Mouse (Mus musculus): ENCODE data around the gene Cdk14. TPM values are rescaled to one million over a fixed set of nuclear protein-coding genes. Genes with fewer than 3 reads are reported as not detected.

Gene Cdk14
- polyA plus RNA-seq, 2 experiments: 14.5 to 27.6 TPM

GRCm38 (mm10) chr5:4834819-4835480 lies 585.2 kb downstream of the Cdk14 start:
- Histone ChIP-seq H3K4me3 (replicated peaks; ENCODE audit: low read length) (no peak overlapping the region), H3K9ac (ENCODE audit: low read depth, low read length, severe bottlenecking) (0 out of 2 replicates have a peak overlapping the region, but pooled peaks have one; percentile 14), H3K9me3 (ENCODE audit: control insufficient read depth, low read length) (no peaks in the 10 kb centered on the region), H3K4me1 (ENCODE audit: control insufficient read depth, insufficient read depth, low read length) (peaks cover 6% of the 10 kb centered on the region), H3K27me3 (ENCODE audit: control insufficient read depth, insufficient read depth, low read length) (no peaks in the 10 kb centered on the region), H3K36me3 (ENCODE audit: control insufficient read depth, insufficient read depth, low read length) (no peaks in the 10 kb centered on the region), H3K27ac (replicated peaks; ENCODE audit: low read depth, low read length) (0 out of 2 replicates have a peak overlapping the region, but pooled peaks have one; percentile 3), H3K4me2 (replicated peaks; ENCODE audit: low read depth, low read length, severe bottlenecking) (no peak overlapping the region)
- WGBS: 13% methylated on average over 13 of the region's 13 CpGs
- peak; percentile 60 for ATAC-seq (ENCODE audit: low FRiP score, low read depth)
- no peak for TF ChIP-seq POLR2A (IDR thresholded peaks at IDR 0.05; ENCODE audit: borderline replicate concordance, extremely low read depth, insufficient read depth, insufficient read length)
- peak; percentile 21 for DNase-seq (ENCODE audit: low spot score)

- DNase-seq (ENCODE audit: low spot score): no peak
- Histone ChIP-seq H3K9me3 (ENCODE audit: control insufficient read depth, low read length) (no peaks in the 10 kb centered on the region), H3K27ac (replicated peaks; ENCODE audit: low read depth, low read length) (no peak overlapping the region), H3K36me3 (ENCODE audit: control insufficient read depth, insufficient read depth, low read length) (no peaks in the 10 kb centered on the region), H3K4me1 (ENCODE audit: control insufficient read depth, insufficient read depth, low read length) (peaks cover 6% of the 10 kb centered on the region), H3K9ac (ENCODE audit: low read depth, low read length, severe bottlenecking) (no peak overlapping the region), H3K27me3 (ENCODE audit: control insufficient read depth, insufficient read depth, low read length) (no peaks in the 10 kb centered on the region), H3K4me3 (replicated peaks; ENCODE audit: low read length) (no peak overlapping the region), H3K4me2 (replicated peaks; ENCODE audit: low read depth, low read length, severe bottlenecking) (no peak overlapping the region)
- no peak for ATAC-seq (ENCODE audit: low FRiP score, low read depth)
- WGBS: 55% methylated on average over 11 of the region's 11 CpGs
- no peak for TF ChIP-seq POLR2A (IDR thresholded peaks at IDR 0.05; ENCODE audit: borderline replicate concordance, extremely low read depth, insufficient read depth, insufficient read length)
Observed at GRCm38 (mm10) chr5:4833940-4834339, 586.2 kb downstream of the Cdk14 start.

- no peak overlapping the region for H3K4me3 ChIP-seq (replicated peaks; ENCODE audit: low read length)
- H3K9ac ChIP-seq (ENCODE audit: low read depth, low read length, severe bottlenecking): no peak overlapping the region
- no peak overlapping the region for H3K4me2 ChIP-seq (replicated peaks; ENCODE audit: low read depth, low read length, severe bottlenecking)
- H3K4me1 ChIP-seq (ENCODE audit: control insufficient read depth, insufficient read depth, low read length): no peaks in the 10 kb centered on the region
- DNase-seq (ENCODE audit: low spot score): no peak
- TF ChIP-seq POLR2A (IDR thresholded peaks at IDR 0.05; ENCODE audit: borderline replicate concordance, extremely low read depth, insufficient read depth, insufficient read length): no peak
- no peak for ATAC-seq (ENCODE audit: low FRiP score, low read depth)
- no peaks in the 10 kb centered on the region for H3K9me3 ChIP-seq (ENCODE audit: control insufficient read depth, low read length)
- H3K36me3 ChIP-seq (ENCODE audit: control insufficient read depth, insufficient read depth, low read length): no peaks in the 10 kb centered on the region
- 74% methylated on average over 2 of the region's 2 CpGs for WGBS
- H3K27me3 ChIP-seq (ENCODE audit: control insufficient read depth, insufficient read depth, low read length): no peaks in the 10 kb centered on the region
- H3K27ac ChIP-seq (replicated peaks; ENCODE audit: low read depth, low read length): no peak overlapping the region
Observed at GRCm38 (mm10) chr5:4826886-4827285, 593.2 kb downstream of the Cdk14 start.

- Histone ChIP-seq H3K27ac (replicated peaks; ENCODE audit: low read depth, low read length) (no peak overlapping the region), H3K36me3 (ENCODE audit: control insufficient read depth, insufficient read depth, low read length) (no peaks in the 10 kb centered on the region), H3K4me2 (replicated peaks; ENCODE audit: low read depth, low read length, severe bottlenecking) (no peak overlapping the region), H3K4me1 (ENCODE audit: control insufficient read depth, insufficient read depth, low read length) (peaks cover 8% of the 10 kb centered on the region), H3K4me3 (replicated peaks; ENCODE audit: low read length) (no peak overlapping the region), H3K27me3 (ENCODE audit: control insufficient read depth, insufficient read depth, low read length) (no peaks in the 10 kb centered on the region), H3K9ac (ENCODE audit: low read depth, low read length, severe bottlenecking) (no peak overlapping the region), H3K9me3 (ENCODE audit: control insufficient read depth, low read length) (no peaks in the 10 kb centered on the region)
- TF ChIP-seq POLR2A (IDR thresholded peaks at IDR 0.05; ENCODE audit: borderline replicate concordance, extremely low read depth, insufficient read depth, insufficient read length): no peak
- 31% methylated on average over 7 of the region's 7 CpGs for WGBS
- no peak for ATAC-seq (ENCODE audit: low FRiP score, low read depth)
- peak; percentile 22 for DNase-seq (ENCODE audit: low spot score)
Observed at GRCm38 (mm10) chr5:4825951-4826350, 594.2 kb downstream of the Cdk14 start.

GRCm38 (mm10) chr5:4825076-4825475 lies 595.0 kb downstream of the Cdk14 start:
- H3K4me3 ChIP-seq (replicated peaks; ENCODE audit: low read length): no peak overlapping the region
- WGBS: 85% methylated on average over 4 of the region's 4 CpGs
- H3K4me1 ChIP-seq (ENCODE audit: control insufficient read depth, insufficient read depth, low read length): peaks cover 12% of the 10 kb centered on the region
- no peaks in the 10 kb centered on the region for H3K36me3 ChIP-seq (ENCODE audit: control insufficient read depth, insufficient read depth, low read length)
- ATAC-seq (ENCODE audit: low FRiP score, low read depth) (no peak), DNase-seq (ENCODE audit: low spot score) (no peak)
- no peaks in the 10 kb centered on the region for H3K27me3 ChIP-seq (ENCODE audit: control insufficient read depth, insufficient read depth, low read length)
- H3K9me3 ChIP-seq (ENCODE audit: control insufficient read depth, low read length): no peaks in the 10 kb centered on the region
- no peak overlapping the region for H3K4me2 ChIP-seq (replicated peaks; ENCODE audit: low read depth, low read length, severe bottlenecking)
- no peak overlapping the region for H3K27ac ChIP-seq (replicated peaks; ENCODE audit: low read depth, low read length)
- no peak for TF ChIP-seq POLR2A (IDR thresholded peaks at IDR 0.05; ENCODE audit: borderline replicate concordance, extremely low read depth, insufficient read depth, insufficient read length)
- no peak overlapping the region for H3K9ac ChIP-seq (ENCODE audit: low read depth, low read length, severe bottlenecking)

Data from limb, embryonic 14.5 days (tissue).